Mouse (Mus musculus): ENCODE measurements around the gene Plcb1. TPM values are rescaled to one million over a fixed set of nuclear protein-coding genes. Genes with fewer than 3 reads are reported as not detected.

Plcb1 gene
- polyA plus RNA-seq, 1 experiment from 2014 or later: 21.2 TPM

DNA sequence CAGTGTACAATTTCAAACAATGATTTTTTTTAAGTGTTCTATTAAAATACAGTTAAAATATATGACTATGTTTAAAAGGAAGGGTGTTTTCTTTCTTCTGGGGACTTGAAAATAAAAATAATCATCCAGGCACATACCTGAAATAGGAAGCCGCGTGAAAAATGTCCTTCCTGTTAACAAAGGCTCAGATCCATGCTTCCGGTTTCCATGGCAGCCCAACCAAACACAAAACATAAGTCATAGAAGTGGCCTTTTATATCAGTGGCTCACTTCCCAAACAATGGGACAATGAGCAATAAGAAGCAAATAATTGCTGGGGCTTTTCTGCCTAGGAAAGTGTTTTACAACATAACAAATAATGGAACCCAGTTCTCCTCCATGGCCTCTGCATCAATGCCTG, 473.3 kb downstream of the Plcb1 start:
- whole genome bisulfite sequencing: 59% methylated on average over 3 of the region's 3 CpGs
- H3K27ac ChIP-seq: no peak overlapping the region
- no peak overlapping the region for H3K4me2 ChIP-seq (replicated peaks)
- no peaks in the 10 kb centered on the region for H3K27me3 ChIP-seq
- H3K4me3 ChIP-seq (replicated peaks): no peak overlapping the region
- H3K36me3 ChIP-seq: no peaks in the 10 kb centered on the region
- no peak overlapping the region for H3K9ac ChIP-seq (replicated peaks)
- ATAC-seq: no peak
- H3K4me1 ChIP-seq (replicated peaks): no peaks in the 10 kb centered on the region
- H3K9me3 ChIP-seq: no peaks in the 10 kb centered on the region

DNA sequence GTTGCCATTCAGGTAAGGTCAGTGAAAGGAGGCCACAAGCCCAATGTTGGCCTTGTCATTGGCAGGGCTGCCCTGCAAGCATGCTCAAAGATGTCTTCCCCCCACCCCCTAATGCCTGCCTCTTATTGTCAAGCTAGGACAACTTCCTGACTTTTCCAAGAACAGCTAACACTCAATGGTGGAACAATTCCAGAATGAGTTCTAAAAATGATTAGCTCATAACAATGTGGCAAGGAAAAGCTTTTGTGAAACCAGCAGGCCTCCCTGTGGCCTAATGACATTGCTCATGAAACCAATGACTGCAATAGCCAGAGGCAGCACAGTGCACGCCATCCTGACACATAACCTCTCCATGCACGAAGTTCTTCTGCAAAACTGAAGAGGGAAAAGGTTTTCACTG, 478.1 kb downstream of the Plcb1 start:
- no peaks in the 10 kb centered on the region for H3K27me3 ChIP-seq
- ATAC-seq: no peak
- H3K9me3 ChIP-seq: no peaks in the 10 kb centered on the region
- H3K4me2 ChIP-seq (replicated peaks): no peak overlapping the region
- no peak overlapping the region for H3K9ac ChIP-seq (replicated peaks)
- WGBS: 75% methylated on average over 2 of the region's 2 CpGs
- H3K36me3 ChIP-seq: no peaks in the 10 kb centered on the region
- H3K4me1 ChIP-seq (replicated peaks): no peaks in the 10 kb centered on the region
- no peak overlapping the region for H3K27ac ChIP-seq
- no peak overlapping the region for H3K4me3 ChIP-seq (replicated peaks)

DNA sequence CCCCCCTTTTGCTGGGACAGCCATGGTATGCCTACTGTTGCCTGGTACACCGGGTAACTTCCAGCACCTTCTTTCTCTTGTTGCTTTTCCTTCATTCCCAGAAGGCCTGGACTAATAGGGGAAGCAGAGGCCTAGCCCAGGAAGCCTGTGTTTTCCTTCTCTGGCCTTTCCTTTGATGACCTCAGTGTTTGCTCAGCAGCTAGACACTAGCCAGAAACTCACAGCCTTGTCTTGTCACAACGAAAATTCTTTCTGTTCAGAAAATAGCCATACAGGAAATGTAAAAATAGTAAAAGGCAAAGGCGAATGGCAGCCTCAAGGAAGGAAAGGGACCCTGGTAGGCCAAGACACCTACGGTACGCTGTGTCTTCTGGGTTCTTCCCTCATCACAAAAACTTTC, 489.1 kb downstream of the Plcb1 start:
- no peak for ATAC-seq
- Histone ChIP-seq H3K9ac (replicated peaks) (no peak overlapping the region), H3K4me2 (replicated peaks) (no peak overlapping the region), H3K27me3 (no peaks in the 10 kb centered on the region), H3K4me3 (replicated peaks) (no peak overlapping the region), H3K9me3 (no peaks in the 10 kb centered on the region), H3K36me3 (no peaks in the 10 kb centered on the region), H3K4me1 (replicated peaks) (0 out of 2 replicates have a peak, but pooled peaks cover 7% of the 10 kb centered on the region), H3K27ac (no peak overlapping the region)
- WGBS: 88% methylated on average over 5 of the region's 5 CpGs

DNA sequence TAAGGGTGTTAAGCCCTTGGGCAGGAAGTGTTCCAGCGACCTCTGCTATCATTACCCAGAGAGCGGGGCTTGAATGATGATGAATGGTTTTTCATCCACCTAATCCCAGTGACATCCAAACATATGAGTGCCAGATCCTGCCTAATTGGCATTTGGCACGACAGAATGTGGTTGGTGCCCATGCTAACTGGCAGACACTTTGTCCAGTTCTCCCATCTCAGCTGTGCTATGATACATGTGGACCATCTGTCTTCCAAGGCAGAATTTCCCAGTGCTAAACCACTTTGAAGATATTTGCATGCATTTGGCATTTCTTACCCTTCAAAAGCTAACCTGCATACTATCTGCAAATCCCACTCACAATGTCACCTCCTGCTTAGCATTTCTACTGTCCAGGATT, 492.6 kb downstream of the Plcb1 start:
- Histone ChIP-seq H3K4me3 (replicated peaks) (no peak overlapping the region), H3K9me3 (no peaks in the 10 kb centered on the region), H3K36me3 (no peaks in the 10 kb centered on the region), H3K9ac (replicated peaks) (no peak overlapping the region), H3K4me1 (replicated peaks) (0 out of 2 replicates have a peak, but pooled peaks cover 7% of the 10 kb centered on the region), H3K27ac (no peak overlapping the region), H3K27me3 (no peaks in the 10 kb centered on the region), H3K4me2 (replicated peaks) (no peak overlapping the region)
- WGBS: 63% methylated on average over 3 of the region's 3 CpGs
- peak; percentile 70 for ATAC-seq

DNA sequence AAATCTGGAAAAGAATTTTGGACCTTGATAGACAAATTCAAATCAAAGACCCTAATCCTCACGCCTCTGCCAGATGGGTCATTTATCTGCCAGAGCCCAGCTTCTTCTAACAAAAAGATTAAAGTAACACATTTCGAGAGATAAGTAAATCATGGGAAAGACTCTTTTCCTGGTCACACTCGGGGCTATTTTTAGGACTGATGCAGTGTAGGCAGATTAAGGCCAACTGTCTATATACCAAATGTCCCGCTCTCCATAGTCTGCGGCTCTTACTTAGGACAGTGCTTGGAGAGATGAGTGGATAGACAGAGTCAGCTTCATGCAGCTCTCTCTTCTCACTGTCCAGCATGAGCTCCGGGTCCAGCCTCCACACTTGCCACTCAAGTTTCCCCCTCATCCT, 493.2 kb downstream of the Plcb1 start:
- H3K27ac ChIP-seq: no peak overlapping the region
- WGBS: 65% methylated on average over 6 of the region's 6 CpGs

DNA sequence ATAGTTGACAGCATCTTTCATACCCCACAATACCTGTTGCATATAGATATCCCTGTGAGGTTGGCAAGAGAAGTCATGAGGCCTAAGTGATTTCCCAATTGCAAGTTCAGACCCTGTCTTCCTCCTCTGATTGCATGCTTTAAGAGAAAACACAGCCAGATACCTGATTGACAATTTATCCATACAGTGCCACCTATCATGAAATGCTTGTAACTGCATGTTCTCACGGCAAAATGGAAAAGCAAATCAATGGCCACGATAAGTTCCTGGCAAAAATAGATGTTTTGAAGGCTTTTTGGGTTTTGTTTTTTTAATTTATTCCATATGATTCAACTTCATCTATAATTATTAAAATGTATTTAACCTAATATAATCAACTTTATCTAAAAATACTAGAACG, 497.9 kb downstream of the Plcb1 start:
- H3K27me3 ChIP-seq: no peaks in the 10 kb centered on the region
- no peaks in the 10 kb centered on the region for H3K36me3 ChIP-seq
- ATAC-seq: no peak
- no peak overlapping the region for H3K4me2 ChIP-seq (replicated peaks)
- 73% methylated on average over 3 of the region's 3 CpGs for WGBS
- H3K9ac ChIP-seq (replicated peaks): no peak overlapping the region
- H3K9me3 ChIP-seq: no peaks in the 10 kb centered on the region
- 0 out of 2 replicates have a peak, but pooled peaks cover 2% of the 10 kb centered on the region for H3K4me1 ChIP-seq (replicated peaks)
- H3K27ac ChIP-seq: no peak overlapping the region
- no peak overlapping the region for H3K4me3 ChIP-seq (replicated peaks)

More for the DNA sequence above, 493.2 kb downstream of the Plcb1 start:
- Histone ChIP-seq H3K36me3 (no peaks in the 10 kb centered on the region), H3K9me3 (no peaks in the 10 kb centered on the region), H3K9ac (replicated peaks) (no peak overlapping the region), H3K4me2 (replicated peaks) (no peak overlapping the region), H3K27me3 (no peaks in the 10 kb centered on the region), H3K4me3 (replicated peaks) (no peak overlapping the region), H3K4me1 (replicated peaks) (0 out of 2 replicates have a peak, but pooled peaks cover 7% of the 10 kb centered on the region)
- no peak for ATAC-seq

DNA sequence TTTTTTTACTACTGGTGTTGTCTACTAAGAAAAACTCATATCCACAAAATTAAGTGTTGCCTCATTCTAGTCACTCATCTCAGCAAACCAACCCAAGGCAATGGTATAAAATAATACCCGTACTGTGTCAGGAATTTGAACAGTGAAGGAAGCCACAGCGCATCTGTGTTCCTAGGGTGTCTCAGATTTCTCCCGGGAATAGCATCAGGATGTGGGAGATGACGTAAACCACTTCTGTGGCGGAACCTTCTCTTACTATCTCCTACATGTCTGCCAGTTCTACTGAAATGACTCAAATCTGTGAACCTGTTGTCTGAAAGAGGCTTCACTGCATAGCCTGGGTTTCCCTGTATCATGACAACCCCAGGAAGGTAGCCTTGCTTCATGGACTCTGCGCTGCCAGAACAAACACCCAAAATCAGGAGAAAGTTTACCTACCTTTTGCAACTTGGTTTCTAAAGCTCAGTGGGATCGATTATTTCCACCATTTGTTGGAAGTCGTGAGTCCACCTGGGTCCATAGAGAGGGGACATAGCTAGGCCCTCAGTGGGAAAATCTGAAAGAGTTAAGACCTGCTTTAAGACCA, 510.4 kb downstream of the Plcb1 start:
- Histone ChIP-seq H3K4me3 (replicated peaks) (no peak overlapping the region), H3K4me2 (replicated peaks) (no peak overlapping the region), H3K4me1 (replicated peaks) (peaks cover 16% of the 10 kb centered on the region), H3K36me3 (no peaks in the 10 kb centered on the region), H3K27me3 (no peaks in the 10 kb centered on the region), H3K9ac (replicated peaks) (no peak overlapping the region), H3K9me3 (no peaks in the 10 kb centered on the region), H3K27ac (no peak overlapping the region)
- ATAC-seq: no peak
- WGBS: 93% methylated on average over 8 of the region's 8 CpGs

DNA sequence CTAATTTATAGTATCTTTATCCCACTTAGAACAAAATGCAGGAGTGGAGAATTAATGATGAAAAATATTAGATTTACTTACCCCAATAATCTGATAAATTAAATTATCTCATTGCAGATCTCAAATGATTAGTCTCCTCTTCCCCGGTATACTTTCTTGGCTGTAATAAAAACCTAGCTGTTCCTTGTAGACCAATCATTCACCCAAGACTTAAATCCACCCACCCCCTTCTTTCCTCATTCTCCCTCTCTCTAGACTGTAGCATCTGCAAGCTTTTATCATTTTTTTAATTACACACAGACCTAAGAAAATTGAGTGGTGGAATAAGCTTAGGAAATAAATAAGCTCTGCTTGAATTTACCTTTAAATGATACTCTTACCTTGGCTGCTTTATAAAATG, 514.6 kb downstream of the Plcb1 start:
- no peak overlapping the region for H3K9ac ChIP-seq (replicated peaks)
- H3K36me3 ChIP-seq: no peaks in the 10 kb centered on the region
- ATAC-seq: no peak
- H3K9me3 ChIP-seq: no peaks in the 10 kb centered on the region
- no peak overlapping the region for H3K27ac ChIP-seq
- WGBS: 88% methylated on average over 1 of the region's 1 CpGs
- H3K4me3 ChIP-seq (replicated peaks): no peak overlapping the region
- H3K4me1 ChIP-seq (replicated peaks): peaks cover 16% of the 10 kb centered on the region
- H3K27me3 ChIP-seq: no peaks in the 10 kb centered on the region
- no peak overlapping the region for H3K4me2 ChIP-seq (replicated peaks)

DNA sequence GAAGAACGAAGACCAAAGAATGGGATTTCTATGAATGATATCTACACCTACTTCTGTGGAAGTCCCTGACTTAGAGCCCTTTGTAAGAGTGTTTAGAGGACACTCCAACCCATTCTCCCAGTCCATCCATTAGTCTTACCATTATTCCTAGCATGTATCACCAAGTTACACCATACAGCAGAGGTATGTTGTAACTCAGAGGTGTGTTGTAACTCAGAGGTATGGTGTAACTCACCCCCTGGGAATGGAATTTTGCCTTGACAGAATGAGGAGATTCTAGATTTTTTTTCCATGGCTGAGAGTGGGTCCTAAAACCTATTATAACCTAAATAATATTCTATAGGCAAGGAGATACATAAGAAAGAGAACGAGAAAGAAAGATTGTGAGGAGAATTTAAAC, 516.6 kb downstream of the Plcb1 start:
- no peak for ATAC-seq

DNA sequence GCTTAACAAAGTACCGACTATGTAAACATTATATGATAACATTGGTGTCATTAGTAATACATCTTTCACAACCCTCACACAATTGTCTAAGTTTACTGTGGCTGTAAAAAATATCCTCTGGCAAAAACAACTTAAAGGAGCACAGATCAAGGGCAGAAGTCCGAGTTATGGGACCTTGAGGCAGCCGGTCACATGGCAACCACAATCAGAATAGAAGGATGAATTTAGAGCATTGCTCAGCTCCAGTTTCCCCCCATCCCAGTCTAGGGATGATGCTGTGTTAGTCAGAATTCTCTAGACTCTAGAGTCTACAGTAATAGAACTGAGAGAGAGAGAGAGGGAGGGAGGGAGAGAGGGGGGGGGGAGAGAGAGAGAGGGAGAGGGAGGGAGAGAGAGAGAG, 519.3 kb downstream of the Plcb1 start:
- no peaks in the 10 kb centered on the region for H3K36me3 ChIP-seq
- H3K4me3 ChIP-seq (replicated peaks): no peak overlapping the region
- peaks cover 26% of the 10 kb centered on the region for H3K4me1 ChIP-seq (replicated peaks)
- 86% methylated on average over 3 of the region's 3 CpGs for WGBS
- H3K9me3 ChIP-seq: no peaks in the 10 kb centered on the region
- ATAC-seq: no peak
- H3K27ac ChIP-seq: no peak overlapping the region
- no peak overlapping the region for H3K9ac ChIP-seq (replicated peaks)
- H3K27me3 ChIP-seq: no peaks in the 10 kb centered on the region
- H3K4me2 ChIP-seq (replicated peaks): no peak overlapping the region

More for the DNA sequence above, 516.6 kb downstream of the Plcb1 start:
- Histone ChIP-seq H3K4me3 (replicated peaks) (no peak overlapping the region), H3K9me3 (no peaks in the 10 kb centered on the region), H3K9ac (replicated peaks) (no peak overlapping the region), H3K36me3 (no peaks in the 10 kb centered on the region), H3K27me3 (no peaks in the 10 kb centered on the region), H3K4me2 (replicated peaks) (no peak overlapping the region), H3K4me1 (replicated peaks) (peaks cover 33% of the 10 kb centered on the region), H3K27ac (no peak overlapping the region)
- 89% methylated on average over 2 of the region's 2 CpGs for WGBS

DNA sequence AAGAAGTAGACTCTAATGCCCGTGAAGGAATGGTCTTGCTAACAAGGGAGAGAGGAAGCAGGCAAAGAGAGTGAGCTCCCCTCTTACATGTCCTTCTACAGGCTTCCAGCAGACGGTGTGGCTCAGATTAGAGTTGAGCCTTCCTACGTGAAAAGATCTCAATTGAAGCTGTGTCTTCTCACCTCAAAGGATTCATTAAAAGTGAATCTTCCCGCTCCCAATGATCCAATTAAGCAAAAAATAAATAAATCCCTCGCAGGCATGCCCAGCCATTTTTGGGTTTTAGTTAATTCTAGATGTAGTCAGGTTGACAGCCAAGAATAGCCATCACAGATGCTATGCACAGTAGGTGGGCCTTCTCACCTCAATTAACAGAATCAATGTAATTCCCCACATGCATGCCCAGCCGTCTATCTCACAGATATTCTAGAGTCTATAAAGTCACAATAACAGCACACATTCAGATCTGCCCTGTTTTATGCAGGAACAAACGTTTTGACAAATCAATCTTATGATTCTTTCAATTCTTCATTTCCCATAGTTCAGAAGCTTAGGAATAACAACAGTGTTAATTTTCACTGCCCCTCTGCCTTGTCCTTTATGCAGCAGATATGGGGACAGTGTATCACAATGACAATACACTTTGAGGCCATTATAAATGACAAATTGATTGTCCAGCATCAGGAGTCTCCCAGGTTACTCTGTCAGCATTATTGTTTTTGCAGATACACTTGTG, 520.0 kb downstream of the Plcb1 start:
- WGBS: 35% methylated on average over 7 of the region's 7 CpGs
- peaks cover 26% of the 10 kb centered on the region for H3K4me1 ChIP-seq (replicated peaks)
- no peak overlapping the region for H3K4me3 ChIP-seq (replicated peaks)
- no peak overlapping the region for H3K9ac ChIP-seq (replicated peaks)
- ATAC-seq: peak; percentile 66
- H3K36me3 ChIP-seq: no peaks in the 10 kb centered on the region
- H3K27me3 ChIP-seq: no peaks in the 10 kb centered on the region
- H3K4me2 ChIP-seq (replicated peaks): no peak overlapping the region
- no peaks in the 10 kb centered on the region for H3K9me3 ChIP-seq
- peak overlapping the region; percentile 4; the same call in 1 of the 2 replicates for H3K27ac ChIP-seq

DNA sequence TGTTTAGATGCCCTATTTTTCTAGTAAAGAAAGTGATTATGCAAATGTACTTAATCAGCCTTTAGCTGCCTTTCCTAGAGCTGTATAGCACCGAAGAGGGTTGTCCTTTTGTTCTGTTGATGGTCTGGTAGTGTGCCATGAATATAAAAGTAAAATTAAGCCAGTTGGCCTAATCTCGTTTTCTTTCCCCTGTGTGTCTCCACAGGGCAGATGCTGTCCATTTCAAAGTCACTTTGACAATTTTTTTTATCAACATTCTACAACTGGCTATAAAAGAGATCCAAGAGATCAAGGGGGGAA, 520.6 kb downstream of the Plcb1 start:
- Histone ChIP-seq H3K4me3 (replicated peaks) (no peak overlapping the region), H3K4me2 (replicated peaks) (no peak overlapping the region), H3K4me1 (replicated peaks) (peaks cover 26% of the 10 kb centered on the region), H3K9ac (replicated peaks) (no peak overlapping the region), H3K27ac (0 out of 2 replicates have a peak overlapping the region, but pooled peaks have one; percentile 4), H3K36me3 (no peaks in the 10 kb centered on the region), H3K9me3 (no peaks in the 10 kb centered on the region), H3K27me3 (no peaks in the 10 kb centered on the region)
- peak; percentile 80 for ATAC-seq
- 10% methylated on average over 2 of the region's 2 CpGs for WGBS

DNA sequence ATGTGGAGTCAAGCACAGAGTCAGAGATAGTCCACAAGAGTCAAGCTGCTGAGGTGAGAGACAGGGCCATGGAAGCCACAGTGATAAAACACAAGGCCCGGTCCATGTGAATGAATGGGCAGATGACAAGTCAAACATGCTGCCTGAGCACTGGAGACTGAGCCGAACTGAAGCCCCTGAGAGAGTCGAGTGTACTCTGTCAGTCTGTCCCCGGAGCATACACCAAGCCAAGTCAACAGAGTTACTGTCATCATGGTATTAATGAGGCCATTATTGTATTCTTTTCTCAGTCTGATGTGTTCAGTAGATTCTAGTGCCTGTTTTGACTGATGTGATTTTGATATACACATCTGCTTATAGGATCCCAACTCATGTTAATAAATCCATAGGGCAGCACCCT, 521.9 kb downstream of the Plcb1 start:
- Histone ChIP-seq H3K36me3 (no peaks in the 10 kb centered on the region), H3K4me3 (replicated peaks) (no peak overlapping the region), H3K27ac (no peak overlapping the region), H3K4me2 (replicated peaks) (no peak overlapping the region), H3K9me3 (no peaks in the 10 kb centered on the region), H3K4me1 (replicated peaks) (peaks cover 26% of the 10 kb centered on the region), H3K27me3 (no peaks in the 10 kb centered on the region), H3K9ac (replicated peaks) (no peak overlapping the region)
- 0 out of 2 replicates have a peak, but pooled peaks have one; percentile 27 for ATAC-seq
- 65% methylated on average over 4 of the region's 4 CpGs for WGBS
